Mouse (Mus musculus): ENCODE measurements around the gene Lgr4. TPM values are rescaled to one million over a fixed set of nuclear protein-coding genes. Genes with fewer than 3 reads are reported as not detected.

Lgr4 gene
- polyA plus RNA-seq, 1 experiment from 2014 or later = 10.7 TPM

- Histone ChIP-seq H3K27ac (replicated peaks) (no peak overlapping the region), H3K9me3 (no peaks in the 10 kb centered on the region), H3K4me2 (no peak overlapping the region), H3K27me3 (no peaks in the 10 kb centered on the region), H3K9ac (no peak overlapping the region), H3K36me3 (no peaks in the 10 kb centered on the region), H3K4me1 (replicated peaks) (peaks cover 29% of the 10 kb centered on the region), H3K4me3 (no peak overlapping the region)
- ATAC-seq (ENCODE audit: low read depth) = no peak
- 46% methylated on average over 11 of the region's 11 CpGs for WGBS
These were observed 18.4 kb downstream of the Lgr4 start for GRCm38 (mm10) chr2:109935754-109936409.

DNA sequence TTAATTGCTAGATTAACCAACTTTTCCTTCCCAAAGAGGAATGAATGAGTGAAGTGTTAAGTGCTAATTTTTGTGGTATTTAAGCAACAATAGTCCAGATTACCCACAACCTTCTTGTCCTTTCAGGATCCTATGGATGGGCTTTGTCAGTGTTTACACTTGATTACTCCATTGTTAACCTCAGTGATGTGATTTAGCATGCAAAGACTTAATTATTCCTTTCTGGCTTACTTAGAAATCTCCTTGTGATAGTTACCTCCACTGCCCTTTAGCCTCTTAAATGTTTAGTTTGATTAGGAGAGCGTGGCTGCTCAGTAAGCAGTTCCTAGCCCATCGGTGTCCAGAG lies 18.9 kb downstream of the Lgr4 start:
- Histone ChIP-seq H3K36me3 (no peaks in the 10 kb centered on the region), H3K9me3 (no peaks in the 10 kb centered on the region), H3K4me1 (replicated peaks) (peaks cover 29% of the 10 kb centered on the region), H3K4me2 (no peak overlapping the region), H3K27me3 (no peaks in the 10 kb centered on the region), H3K4me3 (no peak overlapping the region), H3K9ac (no peak overlapping the region), H3K27ac (replicated peaks) (no peak overlapping the region)
- ATAC-seq (ENCODE audit: low read depth) = no peak
- WGBS = 16% methylated on average over 2 of the region's 2 CpGs

DNA sequence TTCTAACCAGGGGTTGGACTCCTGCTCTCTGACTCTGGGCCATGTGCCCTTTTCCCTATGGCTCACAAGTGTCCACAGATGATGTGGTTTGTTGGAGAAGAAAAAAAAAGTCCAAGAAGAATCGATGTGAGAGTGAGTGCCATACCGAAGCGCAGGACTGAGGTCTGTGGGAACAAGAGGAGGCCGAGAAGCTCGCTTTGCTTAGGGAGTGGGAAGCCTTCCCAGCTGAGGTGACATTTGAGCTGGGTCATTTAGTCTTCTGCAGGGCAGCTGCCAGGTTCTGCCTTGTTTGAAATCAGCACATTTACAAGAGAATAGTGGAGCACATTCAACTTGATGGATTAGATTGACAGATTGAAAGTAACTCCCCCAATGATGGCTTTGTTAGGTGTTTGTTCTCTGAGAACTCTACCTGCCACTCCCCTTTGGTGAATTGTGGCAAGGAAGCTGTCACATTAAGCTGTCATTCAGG lies 24.6 kb downstream of the Lgr4 start:
- H3K4me2 ChIP-seq = no peak overlapping the region
- H3K36me3 ChIP-seq = no peaks in the 10 kb centered on the region

DNA sequence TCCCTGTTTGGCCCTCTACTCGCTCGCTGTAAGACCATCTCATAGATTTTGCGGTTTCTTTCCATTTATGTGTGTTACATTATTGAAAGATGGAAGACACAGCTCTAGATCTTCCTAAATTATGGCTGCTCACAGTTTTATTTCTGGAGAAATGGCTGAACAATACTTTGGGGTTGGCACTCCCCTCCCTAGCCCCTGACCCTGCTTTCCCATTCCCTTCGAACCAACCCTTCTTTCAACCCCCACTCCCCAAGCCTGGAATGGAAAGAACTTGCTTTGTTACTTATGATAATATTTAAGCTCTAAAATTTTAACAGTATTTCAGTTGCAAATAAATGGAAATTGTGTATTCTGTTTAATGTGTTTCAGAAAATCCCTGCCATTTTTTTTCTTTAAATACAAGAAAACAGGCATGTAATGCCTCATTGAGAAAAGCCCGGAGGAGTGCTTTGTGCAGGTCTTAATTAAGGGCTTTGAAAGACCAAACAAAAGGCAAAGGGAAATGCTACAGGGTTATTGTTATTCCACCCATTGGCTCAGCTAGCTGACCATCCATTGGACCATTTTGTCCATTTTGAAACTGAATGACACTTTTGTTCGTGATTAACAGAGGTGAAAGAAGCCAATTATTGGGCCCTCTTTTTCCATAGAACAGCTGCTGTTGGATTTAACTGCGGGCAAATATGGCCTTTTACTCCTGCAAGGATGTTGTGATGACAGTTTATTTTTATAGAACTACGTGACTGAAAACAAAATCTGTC lies 25.5 kb downstream of the Lgr4 start:
- WGBS = 14% methylated on average over 8 of the region's 8 CpGs
- peak; percentile 67; the same call in 1 of the 2 replicates for ATAC-seq (ENCODE audit: low read depth)
- Histone ChIP-seq H3K9me3 (no peaks in the 10 kb centered on the region), H3K9ac (no peak overlapping the region), H3K4me2 (peak overlapping the region; percentile 22), H3K36me3 (no peaks in the 10 kb centered on the region), H3K4me3 (no peak overlapping the region), H3K27ac (replicated peaks) (peak overlapping the region; percentile 70), H3K27me3 (no peaks in the 10 kb centered on the region), H3K4me1 (replicated peaks) (peaks cover 41% of the 10 kb centered on the region)

More for the DNA sequence above, 24.6 kb downstream of the Lgr4 start:
- WGBS = 9% methylated on average over 5 of the region's 5 CpGs
- Histone ChIP-seq H3K27ac (replicated peaks) (peak overlapping the region; percentile 39; the same call in 1 of the 2 replicates), H3K9ac (no peak overlapping the region), H3K9me3 (no peaks in the 10 kb centered on the region), H3K4me3 (no peak overlapping the region), H3K27me3 (no peaks in the 10 kb centered on the region), H3K4me1 (replicated peaks) (peaks cover 41% of the 10 kb centered on the region)
- ATAC-seq (ENCODE audit: low read depth) = 0 out of 2 replicates have a peak, but pooled peaks have one; percentile 6

GRCm38 (mm10) chr2:109944995-109945394 lies 27.5 kb downstream of the Lgr4 start:
- Histone ChIP-seq H3K4me1 (replicated peaks) (peaks cover 41% of the 10 kb centered on the region), H3K36me3 (no peaks in the 10 kb centered on the region), H3K27ac (replicated peaks) (no peak overlapping the region), H3K27me3 (no peaks in the 10 kb centered on the region), H3K4me2 (no peak overlapping the region), H3K9me3 (no peaks in the 10 kb centered on the region), H3K4me3 (no peak overlapping the region), H3K9ac (no peak overlapping the region)
- ATAC-seq (ENCODE audit: low read depth) = peak; percentile 6; the same call in 1 of the 2 replicates
- WGBS = 78% methylated on average over 9 of the region's 9 CpGs

DNA sequence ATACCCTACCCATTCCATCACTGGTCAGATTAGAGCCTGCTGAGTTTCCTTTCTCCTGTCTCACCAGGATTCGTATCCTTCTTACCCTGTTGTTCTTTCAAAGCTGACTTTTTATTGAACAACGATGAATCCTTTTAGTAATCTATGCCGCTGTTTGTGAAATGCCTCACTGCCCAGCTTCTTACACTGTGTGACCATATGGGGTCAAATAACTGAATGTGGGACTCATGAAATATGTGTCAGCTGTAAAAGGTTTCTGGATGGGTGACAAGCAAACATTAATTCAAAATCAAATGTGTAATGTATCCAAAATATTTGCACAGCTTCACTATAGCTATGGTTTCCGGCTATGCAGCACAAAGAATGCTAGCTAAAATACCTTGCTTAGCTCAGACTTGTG lies 28.1 kb downstream of the Lgr4 start:
- WGBS = 45% methylated on average over 4 of the region's 4 CpGs
- Histone ChIP-seq H3K9me3 (no peaks in the 10 kb centered on the region), H3K36me3 (no peaks in the 10 kb centered on the region), H3K27me3 (no peaks in the 10 kb centered on the region), H3K4me2 (no peak overlapping the region), H3K27ac (replicated peaks) (no peak overlapping the region), H3K4me1 (replicated peaks) (peaks cover 44% of the 10 kb centered on the region), H3K4me3 (no peak overlapping the region), H3K9ac (no peak overlapping the region)
- no peak for ATAC-seq (ENCODE audit: low read depth)

GRCm38 (mm10) chr2:109946426-109946825 lies 29.0 kb downstream of the Lgr4 start:
- Histone ChIP-seq H3K4me2 (no peak overlapping the region), H3K36me3 (no peaks in the 10 kb centered on the region), H3K27ac (replicated peaks) (no peak overlapping the region), H3K4me1 (replicated peaks) (peaks cover 51% of the 10 kb centered on the region), H3K27me3 (no peaks in the 10 kb centered on the region), H3K4me3 (no peak overlapping the region), H3K9ac (no peak overlapping the region), H3K9me3 (no peaks in the 10 kb centered on the region)
- WGBS = 95% methylated on average over 6 of the region's 6 CpGs
- no peak for ATAC-seq (ENCODE audit: low read depth)

GRCm38 (mm10) chr2:109949519-109949918 lies 32.1 kb downstream of the Lgr4 start:
- H3K4me2 ChIP-seq = no peak overlapping the region
- H3K27ac ChIP-seq (replicated peaks) = no peak overlapping the region
- H3K9ac ChIP-seq = no peak overlapping the region
- no peaks in the 10 kb centered on the region for H3K36me3 ChIP-seq
- H3K9me3 ChIP-seq = no peaks in the 10 kb centered on the region
- no peak for ATAC-seq (ENCODE audit: low read depth)
- H3K4me1 ChIP-seq (replicated peaks) = peaks cover 48% of the 10 kb centered on the region
- no peaks in the 10 kb centered on the region for H3K27me3 ChIP-seq
- H3K4me3 ChIP-seq = no peak overlapping the region

DNA sequence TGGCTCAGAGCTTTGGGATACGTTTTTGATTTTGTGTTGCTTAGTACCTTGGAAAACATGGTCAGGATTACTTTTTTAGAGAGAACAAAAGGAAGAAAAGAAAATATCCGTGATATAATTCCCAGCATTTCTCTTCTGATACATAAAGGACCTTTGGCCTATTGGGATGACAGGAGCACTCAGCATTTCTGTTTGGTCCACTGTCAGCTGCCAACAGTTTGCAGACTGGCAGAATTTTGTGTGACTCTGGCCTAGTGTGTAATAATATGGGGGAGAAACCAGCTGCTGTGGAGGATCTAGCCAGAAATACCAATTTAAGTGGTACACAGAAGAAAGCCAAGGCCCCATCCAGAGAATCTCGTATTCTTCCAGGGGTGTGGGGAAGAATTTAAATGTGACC lies 32.9 kb downstream of the Lgr4 start:
- Histone ChIP-seq H3K27me3 (no peaks in the 10 kb centered on the region), H3K36me3 (no peaks in the 10 kb centered on the region), H3K4me3 (no peak overlapping the region), H3K27ac (replicated peaks) (no peak overlapping the region), H3K9me3 (no peaks in the 10 kb centered on the region), H3K4me2 (no peak overlapping the region), H3K9ac (no peak overlapping the region), H3K4me1 (replicated peaks) (peaks cover 48% of the 10 kb centered on the region)
- ATAC-seq (ENCODE audit: low read depth) = no peak
- 71% methylated on average over 3 of the region's 3 CpGs for WGBS

DNA sequence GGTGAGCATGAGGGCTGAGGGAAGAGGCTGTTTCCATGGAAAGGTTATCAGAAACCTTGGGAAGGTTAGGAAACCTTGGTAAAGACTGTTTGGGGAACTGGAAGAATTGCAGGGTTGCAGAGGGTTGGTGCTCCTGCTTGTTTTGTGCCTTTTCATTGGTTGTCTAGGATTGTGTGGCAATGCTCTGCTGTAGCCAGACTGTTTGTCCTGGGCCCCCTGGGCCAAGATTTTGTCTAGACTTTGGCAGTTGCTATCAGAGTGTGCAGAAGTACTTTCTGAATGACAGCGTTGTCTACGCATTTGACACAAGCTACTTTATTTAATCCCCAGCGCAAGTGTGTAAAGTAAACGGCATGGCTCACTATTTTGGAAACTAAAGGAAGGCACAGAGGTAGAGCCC lies 33.6 kb downstream of the Lgr4 start:
- Histone ChIP-seq H3K4me3 (no peak overlapping the region), H3K36me3 (no peaks in the 10 kb centered on the region), H3K4me1 (replicated peaks) (peaks cover 46% of the 10 kb centered on the region), H3K27me3 (no peaks in the 10 kb centered on the region), H3K9me3 (no peaks in the 10 kb centered on the region), H3K27ac (replicated peaks) (no peak overlapping the region), H3K9ac (no peak overlapping the region), H3K4me2 (no peak overlapping the region)
- no peak for ATAC-seq (ENCODE audit: low read depth)
- WGBS = 79% methylated on average over 4 of the region's 4 CpGs

DNA sequence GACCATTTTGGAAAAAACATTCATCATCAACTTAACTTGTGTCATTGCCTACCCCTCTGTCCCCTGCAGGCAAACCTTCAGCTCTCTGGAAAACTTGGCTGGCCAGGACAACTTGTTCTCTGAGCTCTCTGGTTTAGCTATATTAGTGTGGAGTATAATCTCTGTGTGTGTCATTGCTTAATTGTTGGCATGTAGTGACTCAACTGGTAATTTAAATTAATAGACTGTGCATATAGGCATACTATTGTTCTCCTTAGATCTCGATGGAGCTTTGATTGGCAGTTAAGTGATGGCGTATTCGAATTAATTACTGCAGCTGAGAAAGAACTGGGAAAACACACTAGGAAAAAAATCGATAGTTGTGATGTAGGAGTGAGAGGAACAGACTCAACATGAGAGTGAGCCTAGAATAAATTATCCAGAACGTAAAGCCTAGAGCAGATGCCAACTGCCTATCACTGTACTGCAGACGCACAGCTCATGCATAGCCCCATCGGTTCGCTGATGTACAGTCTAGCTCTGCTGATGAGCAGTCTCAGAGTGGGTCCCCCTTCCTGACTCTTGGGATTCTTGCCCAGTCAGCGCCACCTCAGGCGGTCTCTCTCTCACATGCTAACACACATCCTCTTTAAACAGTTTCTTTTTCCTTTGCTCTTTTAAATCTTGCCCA lies 35.7 kb downstream of the Lgr4 start:
- Histone ChIP-seq H3K9ac (no peak overlapping the region), H3K9me3 (no peaks in the 10 kb centered on the region), H3K4me3 (no peak overlapping the region), H3K4me2 (no peak overlapping the region), H3K27me3 (no peaks in the 10 kb centered on the region), H3K4me1 (replicated peaks) (peaks cover 46% of the 10 kb centered on the region), H3K36me3 (no peaks in the 10 kb centered on the region), H3K27ac (replicated peaks) (peak overlapping the region; percentile 30; the same call in 1 of the 2 replicates)
- WGBS = 53% methylated on average over 10 of the region's 10 CpGs
- peak; percentile 87 for ATAC-seq (ENCODE audit: low read depth)

GRCm38 (mm10) chr2:109953893-109954292 lies 36.4 kb downstream of the Lgr4 start:
- Histone ChIP-seq H3K36me3 (no peaks in the 10 kb centered on the region), H3K4me3 (no peak overlapping the region), H3K4me1 (replicated peaks) (peaks cover 49% of the 10 kb centered on the region), H3K4me2 (no peak overlapping the region), H3K27ac (replicated peaks) (0 out of 2 replicates have a peak overlapping the region, but pooled peaks have one; percentile 30), H3K9me3 (no peaks in the 10 kb centered on the region), H3K9ac (no peak overlapping the region), H3K27me3 (no peaks in the 10 kb centered on the region)
- 70% methylated on average over 4 of the region's 4 CpGs for WGBS
- no peak for ATAC-seq (ENCODE audit: low read depth)
